35 mouse cellular contexts compared by ENCODE assay signal in genomic region chr4:54780511-54780910, GRCm38 (mm10).
"Had no signal": no experiment of that assay in that cellular context is flagged by ENCODE, and none has a peak within 500 bp of the region (broad histone marks: within the 10 kb centered on the region; RNA-seq: fewer than 3 reads in every experiment).

No protein-coding gene starts in this region.

- ATAC-seq: hindbrain, embryonic 16.5 days; hindbrain, postnatal 0 days; inflammation-experienced regulatory T-cells, adult 6 months; intestine, embryonic 15.5 days; intestine, embryonic 16.5 days; intestine, postnatal 0 days had no signal

- H3K27me3 ChIP-seq: heart, embryonic 12.5 days; heart, embryonic 13.5 days; heart, embryonic 15.5 days; hindbrain, embryonic 12.5 days; hindbrain, embryonic 13.5 days; hindbrain, embryonic 15.5 days; intestine, embryonic 15.5 days; kidney, embryonic 15.5 days had no signal

- H3K4me3 ChIP-seq: heart, embryonic 12.5 days; heart, embryonic 13.5 days; heart, embryonic 15.5 days; hindbrain, embryonic 10.5 days; hindbrain, embryonic 12.5 days; hindbrain, embryonic 13.5 days; hindbrain, embryonic 15.5 days; intestine, embryonic 15.5 days; kidney, embryonic 15.5 days; layer of hippocampus, adult 2 months; left cerebral cortex, adult 2 months had no signal

- H3K27ac ChIP-seq: heart, embryonic 13.5 days; heart, embryonic 15.5 days; hindbrain, embryonic 10.5 days; hindbrain, embryonic 12.5 days; hindbrain, embryonic 13.5 days; hindbrain, embryonic 14.5 days; hindbrain, embryonic 15.5 days; hindbrain, postnatal 0 days; intestine, embryonic 15.5 days; kidney, embryonic 15.5 days; kidney, postnatal 0 days; layer of hippocampus, adult 2 months; left cerebral cortex, adult 2 months had no signal

- DNase-seq: heart, postnatal 10 days; heart, postnatal 14 days; heart, postnatal 36 days; heart, postnatal 4 days; kidney, adult 11 months; kidney, adult 18-20 months; kidney, adult 2 months; kidney, adult 8-10 months; kidney, adult 9 months; kidney, postnatal 10 days; kidney, postnatal 14 days; kidney, postnatal 25 days; kidney, postnatal 36 days; kidney, postnatal 4 days; layer of hippocampus, adult 9-11 months; layer of hippocampus, postnatal 36 days had no signal

- H3K36me3 ChIP-seq: heart, embryonic 12.5 days; heart, embryonic 13.5 days; heart, embryonic 15.5 days; hindbrain, embryonic 10.5 days; hindbrain, embryonic 12.5 days; hindbrain, embryonic 13.5 days; hindbrain, embryonic 15.5 days; intestine, embryonic 15.5 days; kidney, embryonic 15.5 days had no signal

- H3K4me1 ChIP-seq: heart, embryonic 12.5 days; heart, embryonic 13.5 days; heart, embryonic 15.5 days; hindbrain, embryonic 10.5 days; hindbrain, embryonic 12.5 days; hindbrain, embryonic 13.5 days; hindbrain, embryonic 15.5 days; intestine, embryonic 15.5 days; kidney, embryonic 15.5 days had no signal

- H3K9ac ChIP-seq: heart, embryonic 12.5 days; heart, embryonic 13.5 days; heart, embryonic 15.5 days; hindbrain, embryonic 12.5 days; hindbrain, embryonic 13.5 days; hindbrain, embryonic 14.5 days; hindbrain, embryonic 15.5 days; intestine, embryonic 15.5 days; kidney, embryonic 15.5 days had no signal

- H3K9me3 ChIP-seq: heart, embryonic 12.5 days; heart, embryonic 13.5 days; heart, embryonic 15.5 days; hindbrain, embryonic 10.5 days; hindbrain, embryonic 12.5 days; hindbrain, embryonic 13.5 days; hindbrain, embryonic 15.5 days; intestine, embryonic 15.5 days; kidney, embryonic 15.5 days had no signal

- H3K4me2 ChIP-seq: heart, embryonic 11.5 days; heart, embryonic 12.5 days; heart, embryonic 13.5 days; heart, embryonic 15.5 days; hindbrain, embryonic 12.5 days; hindbrain, embryonic 13.5 days; hindbrain, embryonic 14.5 days; hindbrain, embryonic 15.5 days; intestine, embryonic 15.5 days; kidney, embryonic 15.5 days had no signal
